In the genomic region with DNA sequence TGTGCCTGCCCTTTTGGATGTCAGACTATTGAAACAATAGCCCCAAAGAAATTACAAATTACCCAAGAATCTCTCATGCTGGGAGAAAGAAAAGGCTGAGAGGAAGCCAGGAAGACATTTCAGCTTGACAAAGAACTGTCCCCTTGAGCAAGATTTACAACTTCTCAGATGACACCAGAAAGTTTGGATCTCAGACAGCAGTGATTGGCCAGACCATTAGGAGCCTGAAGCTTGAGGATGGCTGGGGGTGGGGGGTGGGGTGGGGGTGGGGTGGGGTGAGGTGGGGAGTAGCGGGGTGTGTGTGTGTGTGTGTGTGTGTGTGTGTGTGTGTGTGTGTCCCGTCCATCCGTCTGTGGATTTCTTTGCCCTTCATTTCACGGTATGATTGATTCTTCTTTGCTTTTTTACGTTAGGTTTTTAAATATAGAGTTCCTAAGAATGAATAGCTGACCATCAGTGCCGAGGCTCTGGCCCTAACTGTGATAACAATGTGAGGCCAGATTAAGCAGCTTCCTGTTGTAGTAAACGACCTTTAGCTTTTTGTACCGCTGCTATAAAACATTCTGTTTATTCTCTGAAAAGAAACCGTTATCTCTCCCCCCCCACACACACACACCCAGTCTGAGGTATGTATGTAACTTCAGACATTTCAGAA, we compare ENCODE assay signal across 8 mouse cellular contexts. TPM values are rescaled to one million over a fixed set of nuclear protein-coding genes. Genes with fewer than 3 reads are reported as not detected.
DNase-seq lines count a peak whose midpoint lies in the region; ATAC-seq and TF ChIP-seq lines count a peak whose summit lies in the region.
"Not testable (repeated sequence)": the region's sequence is repeated elsewhere in the genome, so short reads cannot be mapped to it uniquely, and the experiment has no call there.

No protein-coding gene starts in this region.

- not testable (repeated sequence) for TF ChIP-seq CTCF in layer of hippocampus, adult 2 months (conservative IDR thresholded peaks at IDR 0.05); lung, adult 2 months (IDR thresholded peaks at IDR 0.05; ENCODE audit: insufficient read depth, low read length); stomach, postnatal 0 days (IDR thresholded peaks at IDR 0.05; ENCODE audit: low read depth)

- H3K27ac ChIP-seq in forebrain, embryonic 16.5 days (ENCODE audit: low read length); midbrain, embryonic 16.5 days (ENCODE audit: low read length): not testable (repeated sequence)
- H3K27ac ChIP-seq in hindbrain, embryonic 14.5 days, result peak overlapping the region; percentile 49
- H3K27ac ChIP-seq in layer of hippocampus, adult 2 months, result peak overlapping the region; percentile 82
- H3K27ac ChIP-seq in stomach, postnatal 0 days (replicated peaks), result peak overlapping the region; percentile 18

- peak overlapping the region; percentile 28 for H3K4me3 ChIP-seq in forebrain, embryonic 16.5 days (replicated peaks; ENCODE audit: low read length)
- H3K4me3 ChIP-seq in hindbrain, embryonic 14.5 days (replicated peaks; ENCODE audit: low read length), result peak overlapping the region; percentile 33
- H3K4me3 ChIP-seq in layer of hippocampus, adult 2 months, result peak overlapping the region; percentile 63
- peak overlapping the region; percentile 70 for H3K4me3 ChIP-seq in lung, adult 2 months (replicated peaks; ENCODE audit: extremely low read depth, low read depth, low read length)
- H3K4me3 ChIP-seq in midbrain, embryonic 16.5 days (ENCODE audit: low read depth, low read length), result peak overlapping the region; percentile 25
- peak overlapping the region; percentile 23 for H3K4me3 ChIP-seq in stomach, postnatal 0 days (ENCODE audit: low read depth, low read length)

- not testable (repeated sequence) for H3K4me1 ChIP-seq in forebrain, embryonic 16.5 days (replicated peaks; ENCODE audit: control insufficient read depth, insufficient read depth, low read length); hindbrain, embryonic 14.5 days (replicated peaks; ENCODE audit: control insufficient read depth, insufficient read depth, low read length); lung, adult 2 months (ENCODE audit: control insufficient read depth, insufficient read depth, low read length); midbrain, embryonic 16.5 days (ENCODE audit: control insufficient read depth, insufficient read depth, low read length); stomach, postnatal 0 days (replicated peaks; ENCODE audit: control insufficient read depth, insufficient read depth)

- peak; percentile 59 for DNase-seq in Muller cell, postnatal 12 days (ENCODE audit: inconsistent ontology term)
- peak; percentile 30 for DNase-seq in embryo, embryonic 11 days
- DNase-seq in hindbrain, embryonic 14.5 days (ENCODE audit: low spot score); layer of hippocampus, adult 2 months (ENCODE audit: low spot score in 2 of 2); lung, adult 2 months; stomach, postnatal 0 days (ENCODE audit: low spot score): not testable (repeated sequence)

- H3K9ac ChIP-seq in forebrain, embryonic 16.5 days (replicated peaks; ENCODE audit: low read depth, low read length), result peak overlapping the region; percentile 16
- H3K9ac ChIP-seq in hindbrain, embryonic 14.5 days, result peak overlapping the region; percentile 47
- peak overlapping the region; percentile 57; the same call in 1 of the 2 replicates for H3K9ac ChIP-seq in midbrain, embryonic 16.5 days (ENCODE audit: low read depth, low read length)
- not testable (repeated sequence) for H3K9ac ChIP-seq in stomach, postnatal 0 days (ENCODE audit: low read length)

- not testable (repeated sequence) for H3K36me3 ChIP-seq in forebrain, embryonic 16.5 days (ENCODE audit: control insufficient read depth, insufficient read depth); hindbrain, embryonic 14.5 days (replicated peaks; ENCODE audit: control insufficient read depth, insufficient read depth); midbrain, embryonic 16.5 days (ENCODE audit: control insufficient read depth, insufficient read depth, low read length); stomach, postnatal 0 days (ENCODE audit: control insufficient read depth, insufficient read depth, low read length)

- not testable (repeated sequence) for TF ChIP-seq EP300 in stomach, postnatal 0 days (optimal IDR thresholded peaks at IDR 0.05)

- ATAC-seq in forebrain, embryonic 16.5 days, result peak; percentile 22; the same call in 1 of the 2 replicates
- ATAC-seq in hindbrain, embryonic 14.5 days (ENCODE audit: low FRiP score), result peak; percentile 56; the same call in 1 of the 2 replicates
- ATAC-seq in midbrain, embryonic 16.5 days, result peak; percentile 75
- ATAC-seq in stomach, postnatal 0 days (ENCODE audit: low FRiP score, low TSS enrichment), result peak; percentile 64; the same call in 1 of the 2 replicates

- TF ChIP-seq POLR2A in lung, adult 2 months (IDR thresholded peaks at IDR 0.05; ENCODE audit: borderline replicate concordance, extremely low read depth, low read depth, low read length), result not testable (repeated sequence)

- 2% methylated on average over 9 of the region's 9 CpGs for WGBS in forebrain, embryonic 16.5 days
- under 1% methylated on average over 9 of the region's 9 CpGs for WGBS in hindbrain, embryonic 14.5 days
- 5% methylated on average over 9 of the region's 9 CpGs for WGBS in lung, adult 2 months
- WGBS in midbrain, embryonic 16.5 days, result 2% methylated on average over 8 of the region's 9 CpGs
- WGBS in stomach, postnatal 0 days, result 4% methylated on average over 9 of the region's 9 CpGs

- peak overlapping the region; percentile 44 for H3K4me2 ChIP-seq in forebrain, embryonic 16.5 days (ENCODE audit: low read length)
- H3K4me2 ChIP-seq in hindbrain, embryonic 14.5 days (replicated peaks), result peak overlapping the region; percentile 50
- peak overlapping the region; percentile 39 for H3K4me2 ChIP-seq in midbrain, embryonic 16.5 days (ENCODE audit: low read length)
- H3K4me2 ChIP-seq in stomach, postnatal 0 days (replicated peaks; ENCODE audit: low read depth), result peak overlapping the region; percentile 21

- H3K27me3 ChIP-seq in forebrain, embryonic 16.5 days (replicated peaks; ENCODE audit: control insufficient read depth, insufficient read depth, low read length); hindbrain, embryonic 14.5 days (ENCODE audit: control insufficient read depth, insufficient read depth, low read length); midbrain, embryonic 16.5 days (ENCODE audit: control insufficient read depth, insufficient read depth, low read depth, low read length); stomach, postnatal 0 days (ENCODE audit: control insufficient read depth, insufficient read depth, low read length): not testable (repeated sequence)

- not testable (repeated sequence) for H3K9me3 ChIP-seq in forebrain, embryonic 16.5 days (ENCODE audit: control insufficient read depth, low read length); hindbrain, embryonic 14.5 days (ENCODE audit: control insufficient read depth, low read length); midbrain, embryonic 16.5 days (replicated peaks; ENCODE audit: control insufficient read depth, low read length, poor library complexity, severe bottlenecking); stomach, postnatal 0 days (ENCODE audit: control insufficient read depth, low read length)

RNA-seq across cellular contexts. Expression of gene Abcg2, which starts 11.4 kb away (rescaled TPM):
- polyA plus RNA-seq in forebrain, embryonic 16.5 days (2015; fragmentation: Nextera tagmentation; extraction: Ambion mirVana), result 33.5 and 36.8 TPM in 2 replicates
- polyA plus RNA-seq in hindbrain, embryonic 14.5 days (2014; fragmentation: Nextera tagmentation; extraction: Ambion mirVana), result 38.9 and 40.9 TPM in 2 replicates
- total RNA-seq in layer of hippocampus, adult 2 months (2021), result 10 to 100 TPM; 19.8 to 23.8 TPM
- polyA plus RNA-seq in lung, adult 2 months (2012; rRNA removed), result 6.5 and 10.9 TPM in 2 replicates
- polyA plus RNA-seq in midbrain, embryonic 16.5 days (2015; fragmentation: Nextera tagmentation; extraction: Ambion mirVana), result 30.0 and 35.5 TPM in 2 replicates
- 18.1 and 19.2 TPM in 2 replicates for polyA plus RNA-seq in stomach, postnatal 0 days (2015; fragmentation: Nextera tagmentation; extraction: Ambion mirVana)

Comparison
In these comparisons a context has a peak if more than half of its experiments do, and no peak if none do; other contexts are left out.
1. ATAC-seq: peak in every context shown above with its lines; median percentile 75 in midbrain, embryonic 16.5 days; 64 in stomach, postnatal 0 days; 56 in hindbrain, embryonic 14.5 days; 22 in forebrain, embryonic 16.5 days.